Mouse (Mus musculus) hindbrain, postnatal 0 days (tissue): ENCODE results near the gene Slc25a35. TPM values are rescaled to one million over a fixed set of nuclear protein-coding genes. Genes with fewer than 3 reads are reported as not detected.
"Not testable (repeated sequence)": the region's sequence is repeated elsewhere in the genome, so short reads cannot be mapped to it uniquely, and the experiment has no call there.

ENCODE experiments used
- ATAC-seq: fragments of 200-750 bp; cut with Nextera tagmentation; 2 replicates; pipeline ENCODE4 v1.8.0; 2017; ENCODE audit warnings: mild to moderate bottlenecking, moderate TSS enrichment, moderate library complexity
- DNase-seq: peaks from one replicate; pipeline ENCODE4 v3.0.0-alpha.2; 2015; ENCODE audit warnings: low spot score
- H3K27ac ChIP-seq: fragments of 300-500 bp; sonication (generic); 2 replicates; pipeline ENCODE4 v1.5.1; 2014; ENCODE audit warnings: mild to moderate bottlenecking
- H3K27me3 ChIP-seq: fragments of 300-500 bp; sonication (generic); 2 replicates; pipeline ENCODE4 v1.6.1; 2014; ENCODE audit warnings: low read length, mixed read lengths; ENCODE audit not compliant: insufficient read depth
- H3K36me3 ChIP-seq: fragments of 300-500 bp; sonication (generic); 2 replicates; pipeline ENCODE4 v1.6.1; 2014; ENCODE audit warnings: low read length, mixed read lengths; ENCODE audit not compliant: insufficient read depth
- H3K4me1 ChIP-seq: fragments of 300-500 bp; sonication (generic); 2 replicates; pipeline ENCODE4 v1.6.1; 2014; ENCODE audit warnings: antibody characterized with exemption, low read length, mixed read lengths; ENCODE audit not compliant: insufficient read depth
- H3K4me2 ChIP-seq: fragments of 300-500 bp; sonication (generic); 2 replicates; pipeline ENCODE4 v1.6.1; 2014; ENCODE audit warnings: low read depth, mild to moderate bottlenecking, low read length, moderate library complexity, mixed read lengths
- H3K4me3 ChIP-seq: fragments of 300-500 bp; sonication (generic); 2 replicates; pipeline ENCODE4 v1.5.1; 2014; ENCODE audit warnings: low read length
- H3K9ac ChIP-seq: fragments of 300-500 bp; sonication (generic); replicated peaks from 2 replicates; pipeline ENCODE4 v1.6.1; 2014; ENCODE audit warnings: mild to moderate bottlenecking, low read length, moderate library complexity, mixed read lengths
- H3K9me3 ChIP-seq: fragments of 300-500 bp; sonication (generic); 2 replicates; pipeline ENCODE4 v1.6.1; 2016; ENCODE audit warnings: low read length, mixed read lengths
- CTCF ChIP-seq: IDR thresholded peaks from 2 replicates; pipeline ENCODE4 v1.5.1; 2016; ENCODE audit warnings: antibody characterized with exemption, control low read depth, low read depth
- WGBS: fragments of 180-500 bp; shearing (Covaris S2); extraction: QIAGEN DNeasy Blood & Tissue Kit; methylation state at CpG from one replicate; pipeline ENCODE4 v1.1.7; 2014; 5-methylcytosine and 5-hydroxymethylcytosine counted together
- polyA plus RNA-seq: library from polyadenylated mRNA; unstranded; fragments of >200 nt; fragmentation: Nextera tagmentation; extraction: Ambion mirVana; gene quantifications from 2 replicates; pipeline ENCODE4 v1.2.1, GENCODE M21; 2015
- total RNA-seq: library from RNA; depleted of rRNA; stranded (reverse); fragments of >200 nt; gene quantifications from 2 replicates; pipeline ENCODE4 v1.2.3, GENCODE M21; 2014

Gene Slc25a35
- total and polyA plus RNA-seq, 2 experiments from 2014 or later = 2.0 to 2.3 TPM

DNA sequence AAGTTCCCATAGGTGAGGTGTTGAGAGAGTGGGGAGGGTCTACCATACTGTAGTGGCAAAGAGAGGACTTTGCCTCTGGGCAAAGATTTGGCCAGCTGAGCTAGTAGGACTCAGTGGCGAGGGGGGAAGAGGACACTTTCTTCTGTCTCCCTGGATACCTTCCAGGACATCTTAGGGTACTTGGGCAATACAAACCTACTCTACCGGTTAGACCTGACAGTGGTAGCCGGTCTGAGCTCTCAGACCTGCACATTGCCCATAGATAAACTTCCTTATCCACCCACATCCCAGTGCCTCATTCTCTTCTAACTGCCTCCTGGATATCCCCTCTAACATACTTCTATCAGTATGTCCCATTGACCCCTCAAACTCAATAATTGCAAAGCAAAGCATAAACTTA lies 13.0 kb downstream of the Slc25a35 start:
- 68% methylated on average over 3 of the region's 3 CpGs for WGBS
- H3K4me1 ChIP-seq = no peaks in the 10 kb centered on the region
- no peak overlapping the region for H3K4me2 ChIP-seq
- H3K9ac ChIP-seq = no peak overlapping the region
- H3K27ac ChIP-seq = no peak overlapping the region
- no peak for ATAC-seq
- no peaks in the 10 kb centered on the region for H3K36me3 ChIP-seq
- DNase-seq = no peak
- no peak for TF ChIP-seq CTCF
- H3K9me3 ChIP-seq = no peaks in the 10 kb centered on the region
- H3K27me3 ChIP-seq = no peaks in the 10 kb centered on the region
- no peak overlapping the region for H3K4me3 ChIP-seq

DNA sequence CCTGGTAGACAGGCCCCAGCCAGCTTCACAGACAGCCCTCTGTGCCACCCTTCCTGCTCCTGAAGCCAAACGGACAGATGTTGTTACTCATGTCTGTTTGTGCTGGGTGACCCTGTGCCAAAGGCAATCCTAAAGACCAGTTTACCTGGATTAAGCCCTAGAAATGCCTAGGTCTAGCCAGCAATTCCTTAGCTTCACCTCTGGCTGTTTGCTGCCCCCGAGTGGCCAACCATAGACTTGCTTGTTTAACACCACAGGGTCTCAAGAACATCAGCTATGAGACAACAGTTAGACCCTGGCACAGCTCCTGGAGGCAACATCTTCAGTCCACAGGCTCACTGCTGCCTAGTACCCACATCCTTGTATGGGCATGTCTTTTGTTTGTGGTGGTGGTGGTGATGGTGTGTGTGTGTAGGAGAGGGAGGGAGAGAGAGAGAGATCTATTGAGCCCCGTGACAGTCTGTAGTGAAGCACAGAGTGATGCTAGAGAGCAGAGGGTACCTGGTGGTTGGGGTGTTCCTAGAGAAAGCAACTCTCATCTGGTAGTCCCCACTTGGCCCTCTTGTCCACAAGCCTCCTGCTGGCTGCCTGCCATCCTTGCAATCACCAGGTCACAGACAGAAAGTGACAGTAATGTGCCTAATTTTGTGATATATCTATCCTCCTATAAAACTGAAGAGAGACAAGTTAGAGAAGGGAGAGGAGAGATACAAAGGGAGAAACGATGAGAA lies 14.9 kb downstream of the Slc25a35 start:
- no peaks in the 10 kb centered on the region for H3K4me1 ChIP-seq
- H3K27me3 ChIP-seq = no peaks in the 10 kb centered on the region
- WGBS = 33% methylated on average over 4 of the region's 4 CpGs
- TF ChIP-seq CTCF = peak; percentile 92
- H3K4me3 ChIP-seq = no peak overlapping the region
- H3K36me3 ChIP-seq = peaks cover 6% of the 10 kb centered on the region; the same call in 1 of the 2 replicates
- ATAC-seq (peak; percentile 76), DNase-seq (peak; percentile 86)
- H3K9me3 ChIP-seq = no peaks in the 10 kb centered on the region
- H3K27ac ChIP-seq = no peak overlapping the region
- H3K9ac ChIP-seq = no peak overlapping the region
- no peak overlapping the region for H3K4me2 ChIP-seq

DNA sequence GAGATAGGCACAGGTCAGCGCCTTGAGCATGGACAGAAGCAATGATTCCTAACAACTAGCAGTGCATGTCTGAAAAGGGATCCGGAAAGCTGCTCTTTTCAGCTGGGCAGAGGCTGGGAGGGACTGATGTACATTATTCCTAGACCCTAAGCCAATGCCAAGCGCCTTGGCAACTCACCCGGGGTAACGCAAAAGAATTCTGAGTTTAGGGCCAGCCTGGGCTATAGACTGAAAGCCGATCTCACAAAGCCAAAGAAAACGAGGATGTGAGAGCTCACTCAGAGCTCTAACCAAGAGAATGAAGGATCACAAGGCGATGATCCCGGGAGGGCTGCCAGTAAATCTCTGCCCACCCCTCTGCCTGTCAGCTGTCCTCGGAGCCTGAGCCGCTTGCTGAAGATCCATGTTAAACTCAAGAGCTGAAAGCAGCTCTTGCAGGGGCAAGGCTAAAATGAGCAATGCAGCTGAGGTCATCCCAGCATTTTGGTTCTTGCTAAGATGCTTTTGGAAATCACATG lies 19.5 kb downstream of the Slc25a35 start:
- TF ChIP-seq CTCF = no peak
- DNase-seq (peak; percentile 65), ATAC-seq (peak; percentile 78)
- Histone ChIP-seq H3K4me2 (no peak overlapping the region), H3K4me1 (no peaks in the 10 kb centered on the region), H3K27me3 (no peaks in the 10 kb centered on the region), H3K36me3 (peaks cover 37% of the 10 kb centered on the region), H3K27ac (peak overlapping the region; percentile 48; the same call in 1 of the 2 replicates), H3K9ac (no peak overlapping the region), H3K9me3 (no peaks in the 10 kb centered on the region), H3K4me3 (no peak overlapping the region)
- WGBS = 69% methylated on average over 11 of the region's 11 CpGs

DNA sequence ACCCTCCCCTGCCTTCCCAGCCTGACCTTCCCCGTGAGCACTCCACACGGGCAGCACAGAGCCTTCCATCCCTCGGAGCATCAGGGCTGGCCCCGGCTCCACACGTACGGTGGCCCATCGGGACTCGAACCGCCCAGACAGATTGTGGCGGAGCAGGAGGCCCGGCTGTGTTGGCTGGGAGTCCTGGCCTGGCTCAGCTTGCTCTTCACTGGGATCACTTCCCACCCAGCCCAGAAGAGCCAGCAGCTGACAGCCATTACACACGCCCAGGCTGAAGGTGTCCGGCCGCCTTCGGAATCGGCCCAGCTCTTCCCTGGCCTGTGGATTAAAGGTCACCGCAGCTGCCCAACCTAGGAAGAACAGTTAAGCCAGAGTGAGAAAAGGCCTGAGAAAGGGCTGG lies 20.4 kb downstream of the Slc25a35 start:
- H3K4me2 ChIP-seq = no peak overlapping the region
- H3K9ac ChIP-seq = no peak overlapping the region
- H3K4me1 ChIP-seq = no peaks in the 10 kb centered on the region
- DNase-seq (no peak), ATAC-seq (no peak)
- 88% methylated on average over 17 of the region's 17 CpGs for WGBS
- no peaks in the 10 kb centered on the region for H3K9me3 ChIP-seq
- TF ChIP-seq CTCF = no peak
- no peak overlapping the region for H3K4me3 ChIP-seq
- H3K36me3 ChIP-seq = peaks cover 39% of the 10 kb centered on the region
- H3K27ac ChIP-seq = 0 out of 2 replicates have a peak overlapping the region, but pooled peaks have one; percentile 48
- no peaks in the 10 kb centered on the region for H3K27me3 ChIP-seq

DNA sequence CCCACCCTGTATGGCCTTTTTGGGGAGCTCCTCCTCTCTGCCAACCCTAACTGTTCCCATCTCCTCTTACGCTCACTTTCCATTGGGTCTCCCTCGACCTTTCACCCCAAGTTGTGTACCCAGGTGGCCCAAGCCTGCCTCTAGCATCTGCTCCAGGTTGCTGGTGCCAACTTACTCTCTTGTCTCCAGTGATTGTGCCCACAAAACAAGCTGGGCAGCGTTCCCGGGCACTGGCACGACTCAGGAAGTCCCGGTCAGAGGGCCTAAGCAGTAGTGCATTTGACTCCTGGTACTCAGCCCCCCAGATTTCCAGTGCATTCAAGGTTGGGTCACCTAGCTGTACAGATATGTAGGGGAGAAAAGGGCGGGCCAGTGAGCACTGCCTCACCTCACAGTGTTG lies 25.2 kb downstream of the Slc25a35 start:
- peak; percentile 16 for DNase-seq
- Histone ChIP-seq H3K27ac (no peak overlapping the region), H3K27me3 (no peaks in the 10 kb centered on the region), H3K9ac (no peak overlapping the region), H3K4me2 (no peak overlapping the region), H3K4me1 (no peaks in the 10 kb centered on the region), H3K4me3 (no peak overlapping the region), H3K36me3 (peaks cover 58% of the 10 kb centered on the region), H3K9me3 (no peaks in the 10 kb centered on the region)
- peak; percentile 15; the same call in 1 of the 2 replicates for ATAC-seq
- TF ChIP-seq CTCF = no peak
- 81% methylated on average over 7 of the region's 7 CpGs for WGBS

DNA sequence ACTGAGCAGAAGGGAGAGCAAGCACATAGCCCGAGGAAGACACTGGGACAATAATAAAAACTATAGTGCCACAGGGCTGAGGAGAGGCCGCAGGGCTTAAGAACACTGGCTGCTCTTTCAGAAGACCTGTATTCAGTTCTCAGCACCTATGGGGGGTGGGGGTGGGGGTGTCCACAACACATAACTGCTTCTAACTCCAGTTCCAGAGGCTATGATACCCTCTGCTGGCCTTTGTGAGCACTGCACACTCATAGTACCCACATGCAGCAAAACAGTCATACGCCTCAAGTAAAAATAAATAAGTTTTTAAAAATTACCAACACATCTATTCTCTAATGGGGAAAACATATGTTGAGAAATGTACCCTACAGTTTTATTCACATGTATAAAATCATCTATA lies 26.4 kb downstream of the Slc25a35 start:
- DNase-seq = no peak
- ATAC-seq = no peak
- no peaks in the 10 kb centered on the region for H3K9me3 ChIP-seq
- peak; percentile 42; the same call in 1 of the 2 replicates for TF ChIP-seq CTCF
- H3K36me3 ChIP-seq = peaks cover 63% of the 10 kb centered on the region
- H3K27ac ChIP-seq = no peak overlapping the region
- 95% methylated on average over 3 of the region's 3 CpGs for whole genome bisulfite sequencing
- H3K9ac ChIP-seq = no peak overlapping the region
- H3K4me1 ChIP-seq = no peaks in the 10 kb centered on the region
- H3K27me3 ChIP-seq = no peaks in the 10 kb centered on the region
- H3K4me3 ChIP-seq = no peak overlapping the region
- no peak overlapping the region for H3K4me2 ChIP-seq

DNA sequence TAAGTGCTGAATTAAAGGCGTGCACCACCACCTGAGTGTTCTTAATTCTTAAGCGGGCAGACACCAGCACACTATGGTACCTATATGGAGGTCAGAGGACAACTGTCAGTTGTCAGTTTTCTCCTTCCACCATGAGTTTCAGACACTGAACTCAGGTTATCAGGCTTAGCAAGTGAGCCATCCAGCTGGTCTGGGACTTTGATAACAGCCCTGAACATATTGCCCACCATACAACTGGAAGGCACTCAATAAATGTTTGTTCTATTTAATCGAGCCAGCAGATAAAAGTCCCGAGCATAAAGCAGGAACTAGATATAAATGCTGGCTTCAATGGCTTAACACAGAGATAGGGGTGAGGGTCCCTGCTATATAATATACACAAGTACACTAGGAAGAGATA lies 29.1 kb downstream of the Slc25a35 start:
- 95% methylated on average over 4 of the region's 4 CpGs for WGBS
- Histone ChIP-seq H3K4me2 (no peak overlapping the region), H3K36me3 (peaks cover 68% of the 10 kb centered on the region), H3K27me3 (no peaks in the 10 kb centered on the region), H3K4me1 (no peaks in the 10 kb centered on the region), H3K27ac (no peak overlapping the region), H3K9me3 (no peaks in the 10 kb centered on the region), H3K9ac (no peak overlapping the region), H3K4me3 (no peak overlapping the region)
- DNase-seq = no peak
- no peak for ATAC-seq
- TF ChIP-seq CTCF = no peak

DNA sequence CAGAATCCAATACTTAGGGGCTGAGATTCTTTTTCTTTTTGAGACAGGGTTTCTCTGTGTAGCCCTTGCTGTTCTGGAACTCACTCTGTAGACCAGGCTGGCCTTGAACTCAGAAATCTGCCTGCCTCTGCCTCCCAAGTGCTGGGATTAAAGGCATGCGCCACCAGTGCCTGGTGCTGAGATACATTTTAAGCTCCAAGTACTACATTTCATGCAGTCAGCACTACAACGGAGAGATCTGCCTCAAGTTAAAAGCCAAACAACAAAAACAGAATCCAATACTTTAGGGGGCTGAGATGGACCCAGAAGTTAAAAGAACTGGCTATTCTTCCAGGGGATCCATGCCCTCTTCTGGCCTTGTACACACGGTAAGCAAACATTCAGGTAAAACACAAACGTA lies 34.9 kb downstream of the Slc25a35 start:
- H3K4me2 ChIP-seq, ATAC-seq, H3K9me3 ChIP-seq, H3K27me3 ChIP-seq, H3K4me3 ChIP-seq, DNase-seq, H3K27ac ChIP-seq, H3K4me1 ChIP-seq, H3K9ac ChIP-seq: not testable (repeated sequence)
- peaks cover 41% of the 10 kb centered on the region for H3K36me3 ChIP-seq
- 93% methylated on average over 4 of the region's 4 CpGs for WGBS
